Mouse (Mus musculus) embryo, embryonic 10 days (tissue): ENCODE measurements around the gene Dnajc27.

Experiments used
- DNase-seq: peaks from one replicate; pipeline ENCODE4 v3.0.0-alpha.2; 2015; ENCODE audit warnings: low spot score

Dnajc27 gene

DNA sequence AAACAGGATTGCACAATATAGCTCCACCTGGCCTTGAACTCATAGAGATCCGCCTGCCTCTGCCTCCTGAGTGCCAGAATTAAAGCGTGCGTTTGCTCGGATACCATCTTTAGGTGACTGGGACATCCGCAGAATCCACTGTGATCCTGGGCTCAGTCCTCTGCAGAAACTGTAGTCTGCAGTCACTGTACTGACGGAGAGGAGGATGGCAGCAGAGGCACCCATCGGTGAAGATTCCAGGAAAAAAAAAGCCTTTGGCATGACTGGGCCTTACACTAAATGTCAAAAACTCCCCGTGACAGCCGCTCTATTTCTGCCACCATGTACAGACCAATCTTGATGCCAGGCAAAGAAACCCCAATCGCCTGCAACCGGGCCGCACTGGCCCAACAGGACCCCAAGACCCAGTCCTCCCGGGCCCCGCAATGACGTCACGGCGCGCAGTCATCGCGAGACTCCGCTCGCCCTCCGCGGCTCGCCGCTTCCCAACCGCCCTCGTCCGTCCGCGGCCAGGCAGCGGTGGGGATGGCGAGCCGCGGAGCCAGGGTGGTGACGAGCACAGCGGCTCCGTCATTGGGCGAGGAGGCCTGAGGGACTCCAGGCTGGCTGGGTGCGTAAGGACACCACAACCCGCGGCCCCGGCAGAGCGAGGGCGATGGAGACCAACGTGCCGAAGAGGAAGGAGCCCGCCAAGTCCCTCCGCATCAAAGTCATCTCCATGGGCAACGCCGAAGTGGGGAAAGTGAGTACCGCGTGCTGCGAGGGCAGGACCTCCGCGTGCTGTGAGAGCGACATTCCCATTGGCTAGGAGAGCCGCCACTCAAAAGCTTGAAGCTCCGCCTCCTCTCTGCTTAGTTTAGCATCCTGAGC is at the start of gene Dnajc27:
Gene Dnajc27 (plus strand): TSS at position 452 of the 870 bp plus-strand sequence.
- peak; percentile 97 for DNase-seq

DNA sequence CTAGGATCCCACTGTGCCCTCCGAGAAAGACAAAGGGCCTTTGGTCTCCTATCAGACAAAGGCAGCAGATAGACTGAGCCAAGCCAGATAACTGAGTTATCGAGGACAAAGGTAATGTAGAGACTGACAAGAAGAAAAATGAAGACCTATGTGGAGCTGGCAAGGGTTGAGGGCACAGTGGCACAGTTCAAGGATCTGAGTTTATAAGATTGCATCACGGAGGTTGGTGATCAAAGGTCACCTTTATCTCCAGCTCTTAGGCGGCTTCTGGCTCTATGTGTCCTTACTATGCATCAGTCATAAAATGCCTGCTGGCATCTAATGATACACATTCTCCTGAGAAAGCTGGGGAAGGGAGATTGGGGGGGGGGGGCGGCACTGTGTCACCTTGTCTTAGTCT is 46.2 kb upstream of the Dnajc27 start:
- no peak for DNase-seq

DNA sequence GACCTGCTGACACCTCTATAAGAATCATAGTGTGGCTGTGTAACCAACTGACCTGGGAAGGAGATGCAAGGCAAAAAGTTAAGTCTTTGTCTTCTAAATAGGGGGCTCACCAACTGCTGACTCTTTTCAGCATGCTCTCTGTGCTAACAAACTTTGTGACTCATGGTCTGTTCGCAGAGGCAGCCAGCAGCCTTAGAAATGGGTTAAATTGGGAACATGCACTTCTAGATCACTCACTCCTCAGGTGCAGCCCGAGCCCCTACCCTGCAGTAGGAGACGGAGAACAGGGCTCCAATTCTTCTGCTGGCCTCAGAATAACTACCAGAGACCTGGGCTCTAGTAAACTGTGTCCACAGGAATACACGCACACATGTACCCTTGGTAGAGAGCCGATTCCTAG is 44.9 kb upstream of the Dnajc27 start:
- DNase-seq: no peak

DNA sequence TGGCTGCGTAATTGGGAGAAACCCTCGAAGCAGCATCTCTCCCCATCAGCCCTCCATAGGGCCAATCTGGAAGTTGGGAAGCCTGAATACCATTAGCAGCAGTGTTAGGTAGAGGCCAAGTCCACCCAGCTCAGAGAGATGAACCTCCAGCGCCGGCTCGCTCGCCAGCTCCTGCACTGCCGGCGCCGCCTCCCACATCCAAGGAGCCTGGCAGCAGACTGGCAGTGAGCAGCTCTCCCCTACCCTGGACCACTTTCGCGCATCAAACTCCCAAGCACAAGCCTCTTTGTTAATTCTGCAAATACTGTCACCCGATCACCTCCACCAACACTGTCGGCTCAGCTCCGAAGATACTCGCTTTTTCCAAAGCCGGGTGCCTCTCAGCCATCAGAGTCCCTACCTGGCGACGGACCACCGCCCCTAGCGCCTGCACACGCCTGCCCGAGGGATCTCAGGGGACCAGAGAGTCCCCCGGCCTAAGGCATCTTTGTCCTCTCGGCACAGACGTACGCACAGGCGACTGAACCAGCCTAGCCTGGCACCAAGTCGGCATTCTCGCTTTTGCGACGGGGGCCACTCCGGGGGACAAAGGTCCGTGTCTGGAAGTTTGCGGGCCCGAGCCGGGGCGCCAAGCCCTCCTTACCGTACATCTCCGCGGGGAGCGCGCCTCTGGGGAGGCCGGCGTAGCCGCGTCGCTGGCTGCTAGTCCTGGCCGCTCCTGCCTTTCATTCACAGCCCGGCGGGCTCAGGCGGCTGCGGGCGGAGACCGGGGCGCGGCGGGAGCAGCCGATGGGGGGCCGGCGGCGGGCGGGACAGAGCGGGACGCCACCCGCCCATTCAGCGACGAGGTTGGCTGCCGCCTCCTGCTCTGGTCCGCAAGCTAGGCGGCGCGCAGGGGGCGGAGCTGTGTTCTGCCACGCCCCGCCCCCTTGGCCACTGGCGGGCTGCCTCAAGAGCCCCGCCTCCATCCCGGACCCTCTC is 44.0 kb upstream of the Dnajc27 start, which contains the start of gene Efr3b:
Gene Efr3b (minus strand): TSS at position 855 of the 981 bp plus-strand sequence.
- DNase-seq: peak; percentile 90

DNA sequence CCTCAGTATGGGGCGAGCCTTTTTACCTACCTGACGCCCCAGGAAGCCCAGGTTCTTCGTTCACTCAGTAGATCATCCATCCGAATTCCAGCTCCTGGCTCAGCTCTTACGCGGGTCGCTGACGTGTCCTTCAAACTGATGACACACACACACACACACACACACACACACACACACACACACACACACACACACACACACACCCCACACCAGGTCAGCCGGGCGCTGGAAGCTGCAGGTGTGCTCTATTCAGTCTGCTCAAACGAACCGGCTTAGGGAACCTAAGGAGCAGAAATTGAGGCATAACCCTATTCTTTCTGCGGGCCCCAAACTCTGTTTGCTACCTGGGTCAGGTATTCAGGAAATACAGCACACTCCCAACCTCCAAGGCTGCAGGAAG is 43.3 kb upstream of the Dnajc27 start:
- DNase-seq: no peak

DNA sequence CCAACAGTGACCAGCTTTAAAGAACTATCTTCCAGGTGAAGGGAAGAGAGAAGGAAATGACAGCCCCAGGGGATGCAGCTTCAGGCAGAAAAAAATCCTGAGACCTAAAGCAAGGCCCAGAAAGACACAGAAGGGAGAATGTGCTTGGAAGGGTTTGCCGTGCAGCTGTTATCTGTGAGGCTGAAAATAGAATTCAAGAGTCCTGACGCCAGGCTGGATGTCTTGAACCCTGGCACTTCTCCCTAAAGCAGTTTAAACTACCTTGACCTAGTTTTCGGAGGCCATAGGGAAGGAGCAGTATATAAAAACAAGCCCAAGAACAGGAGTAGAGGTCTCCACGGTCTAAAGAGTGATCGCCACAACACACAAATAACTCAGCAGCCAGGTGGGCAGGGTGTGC is 40.0 kb upstream of the Dnajc27 start:
- DNase-seq: no peak

DNA sequence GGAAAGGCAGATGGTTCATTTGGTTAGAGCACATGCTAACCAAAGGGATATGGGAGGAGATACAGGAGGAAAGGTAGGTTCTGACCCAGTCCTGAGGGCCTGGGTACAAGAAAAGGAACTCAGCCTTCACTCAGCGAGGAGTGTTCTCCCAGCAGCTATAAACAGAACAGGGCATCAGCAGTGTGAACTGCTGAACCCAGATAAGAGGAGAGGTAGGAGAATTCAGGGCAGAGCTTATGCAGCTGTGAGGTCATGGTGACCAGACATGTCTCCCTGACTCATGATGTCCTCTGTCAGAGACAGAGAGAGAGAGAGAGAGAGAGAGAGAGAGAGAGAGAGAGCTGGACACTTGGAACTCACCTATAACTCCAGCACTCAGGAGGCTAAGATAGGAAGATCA is 36.4 kb upstream of the Dnajc27 start:
- no peak for DNase-seq

DNA sequence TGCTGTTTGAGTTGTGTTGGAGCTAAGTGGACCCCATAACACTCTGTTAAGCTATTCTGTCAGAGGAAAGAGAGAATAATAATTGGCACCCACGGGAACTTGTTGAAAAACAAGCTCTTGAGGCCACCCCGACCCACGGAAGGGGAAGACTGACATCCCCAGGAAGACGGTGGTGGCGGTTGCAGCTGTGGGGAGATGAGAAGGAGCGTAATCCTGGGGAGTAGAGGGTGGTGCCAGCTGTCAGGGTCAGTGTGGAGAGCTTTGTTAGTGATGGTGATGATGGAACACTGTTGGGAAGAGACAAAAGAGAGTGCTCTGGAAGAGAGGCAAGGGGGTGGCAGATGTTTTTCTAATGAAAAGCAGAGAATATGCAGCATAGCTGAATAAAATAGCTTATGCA is 34.4 kb upstream of the Dnajc27 start:
- no peak for DNase-seq

DNA sequence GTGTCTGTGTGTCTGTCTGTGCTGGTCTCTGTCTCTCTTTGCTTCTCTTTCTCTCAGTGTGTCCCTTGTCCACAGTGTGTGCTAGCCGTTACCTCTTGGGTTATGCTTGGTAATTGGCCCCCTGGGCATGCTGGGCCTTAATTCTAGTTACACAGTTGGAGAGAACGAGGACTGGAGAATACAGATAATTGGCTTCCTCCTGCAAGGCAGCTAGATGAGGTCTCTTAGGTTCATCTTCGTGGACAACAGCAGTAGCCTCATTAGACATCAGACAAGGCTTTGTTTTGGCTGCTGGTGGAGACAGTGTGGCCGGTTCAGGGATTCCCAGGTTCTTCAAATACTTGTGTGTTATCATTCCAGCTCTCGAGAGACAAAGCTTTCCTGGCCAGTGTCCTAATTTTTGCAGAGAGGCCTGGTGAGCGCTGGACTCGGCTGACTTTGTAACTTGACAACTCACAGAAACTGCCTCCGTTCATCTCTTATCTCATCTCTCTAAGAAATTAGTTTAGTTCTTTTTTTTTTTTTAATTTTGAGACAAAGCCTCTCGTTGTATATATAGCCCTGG is 31.4 kb upstream of the Dnajc27 start:
- DNase-seq: no peak

DNA sequence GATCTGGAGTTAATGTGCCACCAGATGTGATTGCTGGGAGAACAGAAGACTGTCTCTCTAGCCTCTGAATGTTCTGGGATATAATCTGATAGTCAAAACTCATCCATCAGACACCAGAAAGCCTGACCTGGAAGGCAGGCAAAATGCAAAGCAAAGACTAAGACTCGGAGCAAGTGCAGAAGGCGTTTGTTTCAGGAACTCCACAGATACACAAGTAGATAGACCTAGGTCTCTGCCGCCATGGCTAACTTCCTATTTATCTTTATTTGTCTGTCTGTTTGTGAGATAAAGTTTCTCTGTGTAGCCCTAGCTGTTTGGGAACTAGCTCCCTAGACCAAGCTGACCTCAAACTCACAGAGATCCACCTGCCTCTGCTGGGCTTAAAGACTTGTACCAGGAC is 28.7 kb upstream of the Dnajc27 start:
- no peak for DNase-seq

DNA sequence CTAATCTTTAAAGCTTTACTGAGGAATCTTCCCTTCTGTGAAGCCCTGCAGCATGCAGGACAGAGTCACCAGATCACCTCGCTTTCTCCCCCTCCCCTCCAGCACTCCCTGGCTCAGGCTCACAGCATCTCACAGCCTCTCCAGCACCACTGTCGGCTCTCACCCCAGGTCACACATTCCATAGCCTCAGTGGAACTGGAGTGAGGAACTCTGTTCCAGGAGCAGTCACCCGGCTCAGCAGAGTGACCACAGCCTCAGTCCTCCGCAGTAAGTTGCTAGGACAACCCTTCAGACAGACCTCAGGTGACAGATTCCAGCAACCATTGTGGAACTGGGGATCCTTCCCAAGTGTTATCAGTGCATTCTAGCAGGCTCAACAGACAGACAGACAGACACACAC is 27.5 kb upstream of the Dnajc27 start:
- no peak for DNase-seq

DNA sequence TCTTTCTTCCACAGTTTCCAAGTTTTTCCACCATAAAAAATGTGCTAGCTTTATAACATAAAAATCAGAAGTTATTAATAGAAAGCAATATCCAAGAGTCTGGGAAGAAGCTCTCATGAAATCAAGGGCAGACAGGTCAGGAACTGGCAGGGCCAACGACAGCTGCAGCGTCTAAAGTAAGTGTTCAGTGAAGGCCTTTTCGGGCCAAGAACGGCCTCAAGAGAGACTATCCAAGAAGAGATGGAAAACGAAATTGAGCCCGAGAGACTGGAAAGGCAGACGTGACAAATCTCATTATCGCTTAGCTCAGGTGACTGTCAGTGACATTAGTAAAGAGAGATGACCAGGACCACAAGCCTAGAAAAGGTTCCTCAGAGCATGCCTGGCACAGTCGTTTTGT is 24.1 kb upstream of the Dnajc27 start:
- no peak for DNase-seq

DNA sequence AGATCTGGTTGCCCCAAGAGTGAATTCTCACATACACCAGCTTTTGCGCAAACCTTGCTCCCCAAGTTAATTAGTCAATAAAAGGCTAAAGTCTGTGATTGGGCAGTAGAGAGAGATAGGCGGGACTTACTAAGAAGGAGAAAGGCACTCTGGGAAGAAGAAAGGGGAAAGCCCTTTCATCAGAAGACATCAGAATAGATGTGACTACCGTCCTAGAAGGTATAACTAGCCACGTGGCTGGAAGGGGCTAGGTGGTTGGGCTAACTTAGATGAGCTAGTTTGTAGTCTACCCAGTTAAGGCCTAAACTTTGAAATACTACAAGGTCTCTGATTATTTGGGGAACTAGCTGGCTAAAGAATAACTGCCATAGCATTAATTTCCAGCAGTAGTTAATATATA is 22.7 kb upstream of the Dnajc27 start:
- no peak for DNase-seq

DNA sequence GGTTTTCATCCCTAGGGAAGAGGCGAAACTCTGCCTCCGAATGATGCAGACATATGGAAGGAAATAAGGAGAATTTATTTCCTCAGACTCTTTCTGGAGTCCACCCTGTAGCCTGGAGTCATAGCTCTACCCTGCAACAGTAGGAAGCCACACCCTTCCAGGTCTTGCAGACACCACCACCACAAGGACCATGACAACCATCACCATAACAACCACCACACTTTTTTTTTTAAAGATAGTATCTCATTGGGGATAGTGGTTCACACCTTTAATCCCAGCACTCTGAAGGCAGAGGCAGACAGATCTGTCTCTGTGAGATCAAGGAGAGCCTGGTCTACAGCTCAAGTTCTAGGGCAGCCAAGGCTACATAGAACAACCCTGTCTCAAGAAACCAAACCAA is 16.9 kb upstream of the Dnajc27 start:
- DNase-seq: no peak

DNA sequence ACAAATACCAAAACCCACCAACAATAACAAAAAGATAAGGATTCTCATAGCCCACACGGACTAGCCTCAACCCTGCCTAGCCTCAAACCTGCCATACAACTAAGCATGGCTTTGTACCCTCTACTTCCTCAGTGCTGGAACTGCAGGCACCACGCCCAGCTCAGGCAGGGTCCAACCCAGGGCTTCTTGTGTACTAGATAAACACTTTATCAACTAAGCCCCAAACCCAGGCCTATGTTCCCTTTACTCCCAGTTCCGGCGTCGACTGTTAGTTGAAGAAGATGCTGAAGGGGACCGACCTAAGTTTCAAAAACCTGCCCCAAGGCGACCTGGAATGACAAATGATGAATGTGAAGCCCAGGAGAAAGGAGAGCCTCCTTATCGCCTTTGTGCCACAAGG is 16.4 kb upstream of the Dnajc27 start:
- DNase-seq: no peak

DNA sequence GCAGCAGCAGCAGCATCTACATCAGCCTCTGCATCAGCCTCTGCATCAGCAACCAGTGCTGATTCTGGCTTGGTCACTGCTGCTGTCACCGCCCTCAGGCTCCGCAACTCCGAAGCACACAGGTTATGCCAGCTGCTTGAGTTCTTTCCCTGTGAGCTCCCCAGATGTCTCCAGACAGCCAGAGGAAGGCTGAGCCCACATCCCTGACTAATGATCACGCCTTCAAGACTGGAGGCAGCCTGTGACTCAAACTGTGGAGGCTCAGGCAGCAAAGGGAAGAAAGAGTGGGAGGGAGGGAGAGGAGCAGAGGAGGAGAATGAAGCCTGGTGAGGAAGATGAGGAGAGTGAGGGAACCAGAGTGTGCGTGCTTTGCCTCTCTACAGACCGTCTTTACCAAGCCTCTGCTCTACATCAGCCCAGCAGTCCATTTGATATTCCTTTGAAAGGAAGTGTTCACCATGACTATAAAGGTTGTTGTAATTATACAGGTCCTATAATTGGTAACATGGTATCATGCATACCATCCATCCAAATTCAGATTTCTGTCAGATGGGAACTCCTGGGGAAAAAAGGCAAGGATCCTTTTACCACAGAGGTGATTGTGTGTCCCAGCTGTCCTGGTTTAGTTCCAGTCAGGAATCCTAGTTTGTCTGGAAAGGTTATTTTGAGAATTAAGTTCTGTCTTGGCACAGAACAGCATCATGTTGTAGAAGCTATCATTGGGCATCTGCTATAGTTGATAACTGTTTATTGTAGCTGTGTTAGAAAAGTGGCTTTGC is 15.5 kb upstream of the Dnajc27 start:
- no peak for DNase-seq

DNA sequence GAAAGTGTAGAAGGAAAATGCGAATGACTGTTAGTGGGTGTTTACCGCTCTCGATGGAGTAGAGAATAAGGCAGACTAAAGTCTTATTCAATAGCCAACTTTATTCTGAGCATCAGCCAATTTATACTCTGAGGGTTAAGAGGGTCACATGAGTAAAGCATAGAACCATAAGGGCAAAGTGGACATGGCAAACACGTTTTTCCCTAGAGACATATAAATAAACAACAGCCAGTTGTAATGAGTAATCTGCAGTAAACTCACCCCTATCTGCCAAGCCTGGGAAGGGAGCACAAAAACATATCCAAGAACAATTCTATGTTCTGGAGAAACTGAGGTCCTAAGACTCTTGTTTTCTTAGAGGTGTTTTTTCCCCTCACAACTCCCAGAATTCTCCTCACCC is 13.8 kb upstream of the Dnajc27 start:
- DNase-seq: no peak

DNA sequence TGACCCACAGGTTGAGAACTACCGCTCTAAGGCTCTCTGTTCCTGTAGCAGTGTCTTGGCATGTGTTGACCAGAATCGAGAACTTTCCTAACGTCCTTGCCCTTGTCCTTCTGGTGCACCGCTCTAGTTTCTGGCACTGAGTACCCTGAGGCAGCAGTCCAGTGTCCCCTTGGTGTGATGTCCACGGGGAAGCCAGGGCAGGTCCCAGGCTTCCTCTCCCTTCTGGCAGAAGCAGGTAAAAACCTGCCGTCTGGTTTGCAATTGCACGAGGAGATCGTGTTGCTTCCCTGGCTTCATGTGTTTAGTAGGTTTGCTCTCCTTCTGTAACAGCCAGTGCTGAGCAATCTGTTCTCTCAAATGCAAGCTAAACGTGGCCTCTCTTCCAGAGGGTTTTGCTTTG is 10.7 kb upstream of the Dnajc27 start:
- DNase-seq: no peak

DNA sequence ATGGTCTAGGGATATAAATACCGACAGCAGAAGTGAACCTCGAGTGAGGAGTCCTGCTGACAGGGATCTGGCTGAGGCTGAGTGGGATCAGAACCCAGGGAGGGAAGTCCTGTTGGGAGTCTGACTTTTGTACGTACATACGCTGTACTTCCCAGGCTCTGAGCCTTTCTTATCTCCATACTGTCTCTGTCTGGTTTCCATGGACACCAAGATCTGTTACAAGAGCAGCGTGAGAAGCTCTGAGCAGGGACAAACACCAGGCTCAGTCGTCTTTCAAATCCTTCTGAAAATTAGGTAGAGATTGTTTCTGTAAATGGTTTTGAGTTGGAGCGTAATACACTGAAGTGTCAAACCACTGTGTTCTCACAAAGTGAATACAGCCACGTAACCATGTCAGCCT is 7.0 kb upstream of the Dnajc27 start:
- no peak for DNase-seq

DNA sequence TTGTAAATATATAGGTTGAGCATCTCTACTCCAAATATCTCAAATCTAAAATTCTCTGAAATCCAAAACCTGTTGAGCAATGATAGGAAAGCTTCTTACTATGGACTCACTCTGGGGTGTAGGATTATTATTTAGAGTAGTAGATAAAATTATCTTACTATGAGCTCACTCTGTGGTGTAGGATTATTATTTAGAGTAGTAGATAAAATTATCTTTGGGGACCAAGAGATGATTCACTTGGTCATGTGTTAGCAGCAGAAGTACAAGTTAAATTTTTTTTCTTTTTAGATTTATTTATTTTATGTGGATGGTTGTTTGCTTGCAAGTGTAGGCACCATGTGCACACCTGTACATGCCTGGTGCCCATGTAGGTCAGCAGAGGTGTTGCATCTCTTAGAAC is 6.0 kb upstream of the Dnajc27 start:
- DNase-seq: no peak

DNA sequence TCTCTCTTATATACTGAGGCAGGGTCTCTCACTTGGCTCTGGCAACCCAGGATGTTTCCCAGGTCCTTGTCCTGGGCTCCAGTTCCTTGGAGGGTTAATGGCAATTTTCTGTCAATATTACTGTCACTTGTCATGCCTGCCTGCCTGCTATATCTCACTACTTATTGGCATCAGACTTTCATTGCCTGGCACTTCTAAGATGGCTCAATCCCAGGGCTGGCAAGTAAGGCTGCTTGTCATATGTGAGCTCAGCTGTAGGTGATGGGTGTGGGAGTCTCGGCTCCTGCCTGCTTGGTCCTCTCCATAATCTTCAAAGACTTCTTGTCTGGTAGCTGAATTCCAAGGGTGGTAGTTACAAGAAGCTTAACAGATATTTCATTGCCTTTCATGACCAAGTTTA is 4.3 kb upstream of the Dnajc27 start:
- DNase-seq: no peak

DNA sequence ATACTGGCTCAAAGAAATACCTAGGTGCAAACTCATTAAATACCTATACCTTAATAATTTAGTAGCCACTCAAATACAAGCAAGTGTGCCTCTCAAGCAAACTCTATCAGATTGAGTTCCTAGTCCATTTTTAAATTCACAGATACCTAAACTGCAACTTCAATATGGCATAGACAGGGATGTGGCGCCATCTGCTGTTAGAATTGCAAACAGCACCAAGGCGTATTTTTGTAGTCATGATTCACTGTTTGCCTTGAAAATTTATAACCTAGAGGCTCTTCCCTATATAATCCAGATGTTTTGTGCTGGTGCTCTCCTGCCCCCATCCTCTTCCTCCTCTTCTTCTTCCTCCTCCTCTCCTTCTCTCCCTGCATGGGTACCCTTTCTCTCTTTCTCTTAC is 2.1 kb upstream of the Dnajc27 start:
- DNase-seq: peak; percentile 83
